Mouse (Mus musculus): ENCODE results near the gene Ecm2. TPM values are rescaled to one million over a fixed set of nuclear protein-coding genes. Genes with fewer than 3 reads are reported as not detected.

The Ecm2 gene
- under 1 TPM in 1 of 2 experiments, not detected in 1; 0.13 TPM for polyA plus RNA-seq (2017; shearing (Covaris generic))

GRCm38 (mm10) chr13:49504510-49504909 is at the start of gene Ecm2:
Gene Ecm2 (plus strand): TSS chr13:49504810.

GRCm38 (mm10) chr13:49492376-49493368 is 11.9 kb upstream of the Ecm2 start, which contains the start of gene Tes3-ps:
Gene Tes3-ps (plus strand): TSS chr13:49493318.

DNA sequence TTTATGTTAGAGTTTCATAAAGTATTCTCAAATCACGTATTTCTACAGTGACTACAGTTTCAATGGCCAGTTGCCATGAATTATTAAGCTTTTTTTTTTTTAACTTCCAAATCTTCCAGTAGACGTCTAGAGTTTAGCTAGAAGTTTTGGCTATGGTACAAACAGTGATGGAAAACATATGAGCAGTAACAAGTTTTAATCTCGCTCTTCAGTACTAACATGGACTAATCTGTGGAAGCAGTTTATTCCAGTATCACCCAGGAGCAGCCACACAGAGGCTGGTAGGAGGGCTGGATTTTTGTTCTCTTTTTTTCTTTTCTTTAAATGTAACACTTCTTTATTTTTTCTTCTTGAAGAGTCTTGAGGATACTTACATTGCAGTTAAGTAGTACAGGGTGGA is 39.7 kb downstream of the Ecm2 start, which contains the start of gene Aspn:
TSS of gene Aspn (plus strand) at position 165 of the 400 bp plus-strand sequence.

GRCm38 (mm10) chr13:49581541-49582530 is 77.2 kb downstream of the Ecm2 start, which contains the start of gene Omd:
Gene Omd (plus strand): TSS chr13:49582462.

Other genes starting within 250 kb of the Ecm2 start
- 10 to 100 TPM; 14.3 to 20.3 TPM for gene Fgd3, start 184.5 kb upstream of the Ecm2 start, polyA plus RNA-seq (2017; shearing (Covaris generic))
- 10 to 100 TPM; 20.8 to 36.2 TPM for gene Bicd2, start 163.2 kb upstream of the Ecm2 start, polyA plus RNA-seq (2017; shearing (Covaris generic))
- gene Ippk, start 83.6 kb upstream of the Ecm2 start, polyA plus RNA-seq (2017; shearing (Covaris generic)) = 10 to 100 TPM in 1 of 2 experiments, 1 to 10 TPM in 1; 8.9 to 11.4 TPM
- 1 to 10 TPM; 3.2 to 6.7 TPM for gene Tes3-ps, start 11.5 kb upstream of the Ecm2 start, polyA plus RNA-seq (2017; shearing (Covaris generic))
- not detected for gene Aspn, start 39.6 kb downstream of the Ecm2 start, polyA plus RNA-seq (2017; shearing (Covaris generic))
- 1 to 10 TPM in 1 of 2 experiments, under 1 TPM in 1; 0.12 to 2.2 TPM for gene Omd, start 77.7 kb downstream of the Ecm2 start, polyA plus RNA-seq (2017; shearing (Covaris generic))
- gene Ogn, start 103.2 kb downstream of the Ecm2 start, polyA plus RNA-seq (2017; shearing (Covaris generic)) = under 1 TPM in 1 of 2 experiments, not detected in 1; 0.14 TPM
- 1 to 10 TPM; 1.1 to 1.3 TPM for gene Cenpp, start 148.0 kb downstream of the Ecm2 start, polyA plus RNA-seq (2017; shearing (Covaris generic))
- 10 to 100 TPM; 36.0 to 43.5 TPM for gene Nol8, start 148.3 kb downstream of the Ecm2 start, polyA plus RNA-seq (2017; shearing (Covaris generic))
- 10 to 100 TPM; 39.6 to 64.8 TPM for gene Iars, start 177.3 kb downstream of the Ecm2 start, polyA plus RNA-seq (2017; shearing (Covaris generic))

All from inflammation-experienced regulatory T-cells (primary cell).